Mouse (Mus musculus): Measurements from ENCODE around the gene A730009L09Rik. TPM values are rescaled to one million over a fixed set of nuclear protein-coding genes. Genes with fewer than 3 reads are reported as not detected.

Gene A730009L09Rik
- total RNA-seq, 2 experiments from 2014 or later = not detected

DNA sequence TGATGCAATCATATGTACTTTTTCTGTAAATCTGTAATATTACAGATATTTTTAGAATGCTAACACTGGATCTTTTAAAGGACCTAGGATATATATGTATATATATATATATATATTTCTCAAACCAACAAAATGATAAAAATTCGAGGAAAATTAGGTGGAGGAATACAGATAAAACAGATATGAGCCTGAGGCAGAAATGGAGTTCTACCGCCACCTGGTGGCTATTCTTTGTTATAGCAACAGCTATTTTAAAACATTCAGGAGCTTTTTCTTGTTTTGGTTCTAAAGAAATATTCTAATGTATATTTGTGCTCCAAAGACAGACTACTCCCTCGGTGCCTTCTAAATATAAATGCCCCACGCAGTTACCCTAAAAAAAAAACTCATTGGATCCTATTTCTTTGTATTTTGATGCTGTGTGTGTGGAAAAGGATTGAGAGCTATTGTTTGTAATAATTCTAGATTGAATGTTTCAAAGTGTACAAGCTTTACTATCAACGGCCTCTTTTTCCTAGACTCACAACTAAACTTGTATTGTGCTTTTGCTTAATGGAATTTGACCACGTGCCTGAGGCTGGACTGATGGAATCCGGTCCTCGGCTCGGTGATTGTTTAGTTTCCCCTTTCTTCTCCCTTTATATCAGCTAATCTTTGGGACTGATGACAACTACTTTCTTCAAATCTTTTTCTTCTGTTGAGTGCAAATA lies 44.8 kb downstream of the A730009L09Rik start:
- peak; percentile 74 for ATAC-seq (ENCODE audit: poor library complexity, severe bottlenecking)

GRCm38 (mm10) chr16:84560279-84560602 lies 45.3 kb downstream of the A730009L09Rik start:
- ATAC-seq (ENCODE audit: poor library complexity, severe bottlenecking) = no peak

Other genes starting within 250 kb of the A730009L09Rik start
- gene Mrpl39, start 220.6 kb downstream of the A730009L09Rik start, total RNA-seq (2015) = 26.1 and 29.2 TPM in 2 replicates
- gene Mrpl39, start 220.6 kb downstream of the A730009L09Rik start, total RNA-seq (2017) = 37.8 and 41.1 TPM in 2 replicates

Measured in megakaryocyte, adult 5-6 weeks (primary cell).